Mouse (Mus musculus) kidney, postnatal 10 days (tissue): ENCODE measurements around the gene Mid1ip1.
A peak's percentile ranks its signal among the peaks of the same experiment; 100 is the strongest.

Source experiments
- DNase-seq: peaks from one replicate; pipeline ENCODE4 v3.0.0; 2021; ENCODE audit warnings: mixed read lengths

Gene Mid1ip1

DNA sequence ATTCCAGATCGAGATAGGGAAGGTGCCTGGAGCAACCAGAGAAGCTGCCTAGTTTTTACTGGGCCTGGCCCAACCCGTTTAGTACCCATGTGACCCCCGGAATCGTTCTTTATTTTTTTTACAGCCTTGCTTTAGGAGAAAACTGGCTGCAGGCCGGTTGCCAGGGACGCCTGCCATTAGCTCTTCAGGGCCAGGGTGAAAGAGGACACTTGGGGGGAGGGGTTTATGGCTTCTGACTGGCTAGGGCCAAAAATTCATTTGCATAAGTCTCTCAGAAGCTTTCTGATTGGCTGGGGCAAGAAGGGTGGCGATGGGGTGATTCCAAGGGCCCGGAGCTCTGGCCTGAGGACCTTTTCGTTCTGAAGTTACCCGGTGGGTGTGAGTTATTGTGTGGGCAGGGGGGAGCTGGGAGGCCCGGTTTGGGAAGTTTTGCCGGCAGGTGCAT, at the start of gene Mid1ip1:
Mid1ip1 (plus strand) TSS at position 318 of the 445 bp plus-strand sequence.
- DNase-seq = peak; percentile 91

DNA sequence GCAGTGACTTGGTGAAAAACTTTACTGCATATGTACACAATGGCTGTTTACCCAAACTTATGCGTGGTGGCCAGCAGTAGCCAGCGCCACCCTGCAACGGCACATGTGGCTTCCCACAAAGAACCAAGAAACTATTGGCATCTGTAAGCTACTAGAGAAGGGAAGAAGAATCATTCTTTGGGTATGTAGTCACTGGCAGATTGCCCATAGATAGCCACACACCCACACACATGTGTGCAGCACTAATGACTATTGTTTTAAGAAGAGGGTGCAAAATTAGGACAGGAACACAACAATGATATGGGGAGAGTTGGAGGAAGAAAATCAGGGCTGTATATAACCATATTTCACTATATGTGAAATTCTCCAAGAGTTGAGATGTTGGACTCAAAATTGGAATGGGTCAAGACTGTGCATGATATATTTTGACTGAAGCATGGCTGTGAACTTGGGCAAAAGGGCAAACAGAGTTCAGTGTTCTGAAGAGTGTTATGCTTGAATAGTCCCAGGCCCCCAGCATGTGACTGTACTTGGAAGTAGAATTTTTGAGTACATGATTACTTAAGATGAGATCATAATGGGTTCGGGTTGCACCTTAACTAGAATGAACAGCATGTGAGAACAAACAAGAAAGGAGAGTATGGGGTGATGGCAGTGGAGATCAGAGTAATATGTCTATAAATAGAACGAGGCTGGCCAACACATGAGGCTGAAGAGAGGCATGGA, 20.2 kb upstream of the Mid1ip1 start:
- no peak for DNase-seq

DNA sequence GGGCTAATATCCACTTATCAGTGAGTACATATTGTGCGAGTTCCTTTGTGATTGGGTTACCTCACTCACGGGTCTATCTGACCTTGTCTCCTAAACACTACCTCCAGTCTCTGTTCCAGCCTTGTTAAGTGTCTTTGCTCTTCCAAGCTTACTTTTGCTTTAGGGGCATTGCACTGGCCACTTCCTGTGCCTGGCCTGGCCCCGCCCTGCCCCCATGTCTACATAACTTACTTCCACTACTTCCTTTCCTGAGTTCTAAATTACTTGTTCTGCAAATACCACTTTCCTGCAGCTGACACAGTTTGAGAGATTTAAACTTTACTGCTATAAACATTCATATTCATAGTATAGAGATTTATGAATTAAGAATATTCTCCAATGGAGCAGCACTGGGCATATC, 8.1 kb upstream of the Mid1ip1 start:
- DNase-seq = no peak

DNA sequence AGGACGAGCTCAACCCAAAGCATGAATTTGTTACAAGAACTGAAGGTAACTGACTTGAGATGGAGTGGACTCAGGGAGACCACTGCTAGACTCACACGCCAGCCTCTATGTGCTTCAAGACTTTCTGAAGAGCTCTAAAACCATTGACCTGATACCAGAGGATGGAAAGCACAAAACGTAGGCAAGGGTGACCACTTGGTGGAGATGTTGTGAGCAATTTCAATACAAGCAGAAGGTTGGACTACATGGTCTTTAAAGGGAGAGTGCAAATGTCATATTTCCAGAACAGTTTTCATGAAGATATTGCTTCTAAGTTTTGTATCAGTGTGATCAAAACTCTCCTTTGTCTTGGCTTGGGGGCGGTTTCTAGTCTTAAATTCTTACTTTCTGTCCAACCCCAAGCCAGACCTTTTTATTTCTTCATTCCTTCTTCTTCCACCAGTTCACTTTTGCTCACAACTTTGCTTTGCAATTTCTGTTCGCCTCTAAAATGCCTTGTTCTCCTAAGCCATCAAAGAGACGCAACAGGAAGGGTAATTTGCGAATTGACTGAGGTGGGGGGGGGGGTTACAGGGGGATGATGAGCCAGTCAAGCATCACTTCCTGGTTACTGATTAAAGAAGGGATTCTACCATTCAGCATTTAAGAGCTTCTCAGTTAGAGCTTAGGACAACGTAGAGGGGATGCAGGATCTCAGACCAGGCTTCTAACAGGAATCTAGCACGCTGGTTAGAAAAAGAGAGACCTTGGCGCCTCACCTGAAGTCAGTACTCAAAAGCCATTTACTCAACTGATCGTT, 775 bp upstream of the Mid1ip1 start:
- peak; percentile 30 for DNase-seq

DNA sequence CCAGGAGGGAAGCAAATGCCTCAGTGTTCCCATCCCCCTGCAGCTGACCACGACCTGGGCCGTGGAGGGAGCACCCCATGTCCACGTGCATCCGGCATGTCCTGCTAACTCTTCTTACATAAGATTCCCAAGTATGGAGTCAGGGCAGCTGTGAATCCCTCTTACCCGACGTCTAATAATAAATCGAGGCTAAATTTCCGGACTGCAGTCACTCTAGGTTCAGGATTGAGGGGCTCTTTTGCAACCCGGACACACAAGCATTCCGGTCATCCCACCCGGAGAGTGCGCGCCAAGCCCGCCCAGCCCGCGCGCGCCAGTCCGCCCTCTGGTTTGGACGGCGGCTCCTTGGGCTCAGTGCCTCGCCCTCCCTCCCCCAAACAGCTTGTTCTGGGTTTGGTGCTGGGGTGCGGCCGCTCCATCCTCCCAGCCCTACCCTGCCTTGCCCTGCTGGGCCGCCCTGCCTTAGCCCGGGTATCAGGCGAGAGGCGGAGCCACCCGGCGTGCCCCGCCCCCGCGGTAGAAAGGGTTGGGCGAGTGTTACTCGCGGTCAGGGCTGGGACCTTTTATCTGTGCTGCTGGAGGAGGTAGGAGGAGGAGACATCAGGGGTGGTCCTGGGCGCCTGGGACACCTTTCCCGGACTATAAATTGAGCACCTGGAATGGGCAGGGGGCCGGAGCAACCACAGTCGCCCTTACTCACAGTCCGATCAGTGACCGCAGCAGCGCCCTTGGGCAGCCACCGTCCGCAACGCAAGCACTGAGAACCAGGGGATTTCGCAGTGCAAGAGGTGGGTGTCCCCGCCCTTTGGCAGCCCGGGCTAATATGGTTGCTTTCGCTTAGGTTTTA, 2.3 kb downstream of the Mid1ip1 start:
- DNase-seq = peak; percentile 91

DNA sequence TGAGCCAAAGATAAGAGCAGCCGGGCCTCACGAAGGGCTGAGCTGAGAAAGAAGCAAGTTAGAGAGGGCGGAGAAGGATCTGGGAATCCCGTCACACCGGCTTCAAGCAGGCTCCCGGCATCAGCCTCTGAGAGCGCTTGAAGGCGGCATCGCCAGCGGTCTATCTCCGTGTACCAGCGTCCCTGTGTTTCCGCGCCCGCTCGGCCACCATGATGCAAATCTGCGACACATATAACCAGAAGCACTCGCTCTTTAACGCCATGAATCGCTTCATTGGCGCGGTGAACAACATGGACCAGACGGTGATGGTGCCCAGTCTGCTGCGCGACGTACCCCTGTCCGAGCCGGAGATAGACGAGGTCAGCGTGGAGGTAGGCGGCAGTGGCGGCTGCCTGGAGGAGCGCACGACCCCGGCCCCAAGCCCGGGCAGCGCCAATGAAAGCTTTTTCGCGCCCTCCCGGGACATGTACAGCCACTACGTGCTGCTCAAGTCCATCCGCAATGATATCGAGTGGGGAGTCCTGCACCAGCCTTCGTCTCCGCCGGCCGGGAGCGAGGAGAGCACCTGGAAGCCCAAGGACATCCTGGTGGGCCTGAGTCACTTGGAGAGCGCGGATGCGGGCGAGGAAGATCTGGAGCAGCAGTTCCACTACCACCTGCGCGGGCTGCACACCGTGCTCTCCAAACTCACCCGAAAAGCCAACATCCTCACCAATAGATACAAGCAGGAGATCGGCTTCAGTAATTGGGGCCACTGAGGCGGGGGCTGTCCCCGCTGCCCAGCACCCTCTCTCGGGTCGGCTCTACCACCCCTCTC, 3.4 kb downstream of the Mid1ip1 start:
- peak; percentile 43 for DNase-seq

DNA sequence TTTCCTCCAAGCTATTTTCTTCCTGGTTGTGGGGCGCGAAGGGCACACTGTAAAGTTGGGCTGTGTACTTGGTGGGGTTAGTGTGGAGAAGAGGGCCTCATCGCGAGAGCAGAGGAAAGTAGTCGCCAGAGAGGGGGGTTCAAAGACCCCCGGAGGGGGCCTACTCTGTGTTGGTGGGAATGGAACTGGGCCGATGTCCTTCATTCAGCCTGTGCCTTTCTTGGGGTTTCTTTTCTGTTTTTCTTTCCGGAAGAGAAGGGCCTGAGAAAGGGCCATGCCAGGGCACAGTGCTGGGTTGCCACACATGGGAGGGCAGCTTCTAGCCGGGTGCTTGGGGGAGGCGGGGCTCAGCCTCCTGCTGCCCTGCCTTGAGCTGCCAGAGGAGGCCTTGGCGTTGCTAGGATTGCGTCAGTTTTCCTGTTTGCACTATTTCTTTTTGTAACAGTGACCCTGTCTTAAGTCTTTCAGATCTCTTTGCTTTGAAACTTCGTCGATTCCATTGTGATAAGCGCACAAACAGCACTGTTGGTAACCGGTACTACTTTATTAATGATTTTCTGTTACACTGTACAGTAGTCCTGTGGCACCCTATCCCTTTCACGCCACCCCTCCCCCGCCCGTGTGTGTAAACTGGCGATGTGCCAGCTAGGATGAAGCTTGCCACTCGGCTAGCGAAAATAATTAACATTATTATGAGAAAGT, 4.2 kb downstream of the Mid1ip1 start:
- DNase-seq = peak; percentile 73

DNA sequence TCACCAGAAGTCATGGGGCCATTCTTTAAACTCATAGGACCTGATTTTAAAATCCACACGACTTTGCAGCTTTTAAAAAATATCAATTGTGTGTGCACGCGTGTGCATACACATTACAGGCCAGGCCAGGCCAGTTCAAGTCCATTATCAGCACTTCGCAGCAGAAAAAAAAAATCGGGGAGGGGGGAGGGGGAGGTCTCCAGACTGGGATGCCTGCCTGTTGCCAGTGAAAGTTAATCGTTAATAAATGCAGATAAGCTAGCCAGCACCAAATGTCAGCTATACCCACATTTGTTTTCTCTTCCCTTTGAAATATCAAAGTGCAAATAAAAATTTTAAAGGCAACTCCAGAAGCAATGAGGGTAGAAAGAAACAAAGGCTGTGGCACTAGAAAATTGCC, 5.6 kb downstream of the Mid1ip1 start:
- no peak for DNase-seq

DNA sequence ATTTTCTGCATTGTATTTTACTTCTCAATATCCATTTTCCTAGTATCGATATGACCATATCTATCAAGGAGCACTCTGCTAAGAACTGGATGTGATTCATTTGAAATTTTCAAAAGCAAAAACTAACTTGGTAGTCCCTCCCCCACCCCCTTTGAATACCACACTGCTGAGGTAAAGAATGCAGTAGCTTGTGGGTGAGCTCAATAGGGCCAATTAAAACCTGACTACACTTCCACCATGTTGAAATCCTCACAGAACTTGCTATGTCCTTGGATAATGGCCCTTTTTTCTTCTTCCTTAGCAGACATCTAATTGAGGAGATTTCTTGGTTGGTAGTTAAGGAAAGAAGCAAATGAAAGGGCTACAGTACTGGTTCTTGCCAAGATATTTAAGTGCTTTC, 9.8 kb downstream of the Mid1ip1 start:
- no peak for DNase-seq

DNA sequence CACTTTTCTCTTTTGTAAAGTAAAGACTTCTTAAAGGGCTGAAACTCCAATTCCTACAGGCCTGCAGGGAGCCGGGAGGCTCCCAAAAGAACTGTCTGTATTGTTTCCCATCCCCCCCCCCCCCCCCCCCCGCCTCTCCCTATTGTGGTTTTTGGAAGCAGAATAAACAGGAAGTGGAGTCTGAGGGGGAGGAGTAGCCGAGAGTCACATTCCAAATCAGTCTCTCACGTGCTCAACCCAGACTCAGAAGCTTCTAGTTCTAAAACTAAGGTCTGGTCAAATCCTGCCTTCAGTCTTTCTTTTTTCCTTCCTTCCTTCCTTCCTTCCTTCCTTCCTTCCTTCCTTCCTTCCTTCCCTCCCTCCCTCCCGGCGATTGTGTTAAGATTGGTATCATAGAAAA, 14.7 kb downstream of the Mid1ip1 start:
- DNase-seq = peak; percentile 21

DNA sequence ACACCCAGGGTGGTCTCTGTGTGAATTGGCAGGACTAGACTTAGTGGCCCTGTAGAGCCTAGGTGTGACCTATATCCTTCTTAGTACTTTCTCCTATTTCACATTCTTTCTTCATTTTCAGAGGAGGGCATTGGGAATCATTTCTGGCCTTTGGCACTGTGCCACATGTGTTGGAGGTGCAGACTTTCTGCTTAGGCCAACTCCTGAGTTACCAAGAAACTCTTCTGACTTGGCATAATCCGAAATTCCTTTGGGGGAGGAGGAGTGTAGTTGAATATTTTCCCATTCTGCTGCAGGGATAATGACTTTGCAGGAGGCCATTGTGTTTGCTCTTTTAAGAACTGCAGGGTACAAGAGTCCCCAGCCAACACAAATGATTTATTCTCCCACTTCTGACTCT, 19.6 kb downstream of the Mid1ip1 start:
- DNase-seq = peak; percentile 62

DNA sequence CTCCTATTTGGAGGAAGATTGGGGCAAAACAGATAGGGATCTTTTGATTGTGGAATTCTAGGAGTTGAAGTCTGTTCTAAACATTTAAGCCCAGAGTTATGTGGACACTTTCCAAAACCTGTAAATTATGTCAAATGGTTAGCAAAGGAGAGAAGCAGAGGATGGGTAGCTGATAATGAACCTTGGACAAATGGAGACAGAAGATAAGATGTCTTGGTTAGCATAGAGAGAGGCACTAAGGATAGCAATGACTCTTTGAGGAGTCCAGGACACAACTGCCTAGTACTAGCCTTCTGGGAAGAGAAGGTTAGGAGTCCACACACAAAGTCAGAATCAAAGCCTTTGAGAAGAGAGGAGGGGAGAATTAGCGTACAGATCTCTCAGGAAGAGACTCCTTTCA, 20.1 kb downstream of the Mid1ip1 start:
- no peak for DNase-seq

DNA sequence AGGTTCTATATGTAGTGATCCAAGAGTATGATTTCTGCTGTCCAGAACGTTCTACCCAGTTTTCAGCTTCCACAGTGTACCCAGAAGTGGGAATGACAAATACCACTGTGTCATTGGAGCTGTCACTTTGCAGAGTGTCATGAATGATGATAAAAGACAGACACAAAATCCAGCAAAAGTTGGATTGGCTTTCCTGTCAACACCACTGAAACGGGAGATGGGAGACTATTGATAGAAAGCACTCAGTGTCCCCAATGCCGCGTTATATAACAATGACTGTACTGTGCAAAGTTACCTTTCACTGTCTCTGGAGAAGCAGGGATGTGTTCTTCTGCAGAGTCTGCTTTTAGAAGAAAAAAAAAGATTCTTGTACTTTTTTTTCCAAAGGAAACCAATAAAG, 44.1 kb downstream of the Mid1ip1 start:
- DNase-seq = no peak

DNA sequence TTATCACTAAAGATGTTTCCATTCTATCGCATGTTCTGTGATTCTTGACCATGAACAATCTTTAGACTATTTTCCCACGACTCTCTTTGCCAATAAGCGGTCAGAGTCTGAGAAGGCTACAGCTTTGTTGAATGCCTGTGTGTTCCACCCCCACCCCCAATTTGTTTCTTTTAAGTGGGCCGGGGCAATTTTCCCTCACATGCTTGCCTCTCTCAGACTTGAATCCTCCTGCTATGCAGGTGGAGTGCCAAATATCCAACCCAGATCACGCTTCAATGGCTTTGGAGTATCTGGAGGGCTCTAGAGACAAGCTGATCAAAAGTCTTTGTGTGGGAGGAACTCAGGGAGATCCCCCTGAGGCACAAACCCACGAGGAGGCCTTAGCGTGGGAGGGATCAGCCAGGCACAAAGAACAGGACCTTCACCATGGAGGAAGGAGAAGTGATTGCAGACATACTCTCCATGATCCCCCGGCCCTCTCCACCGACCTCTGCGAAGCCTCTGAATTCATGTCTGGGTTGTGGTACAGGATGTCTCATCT, 48.7 kb downstream of the Mid1ip1 start:
- peak; percentile 9 for DNase-seq
